Mouse (Mus musculus) bone marrow, adult 2 months (tissue): ENCODE data around the gene Tbc1d7.

Experiments used
- CTCF ChIP-seq: fragments of 200-500 bp; IDR thresholded peaks from 2 replicates; pipeline ENCODE4 v1.5.1; 2011; ENCODE audit warnings: low read length, control low read depth; ENCODE audit not compliant: control insufficient read depth, insufficient read depth
- POLR2A ChIP-seq: fragments of 200-500 bp; IDR thresholded peaks from 2 replicates; pipeline ENCODE4 v1.6.1; 2011; ENCODE audit warnings: low read depth, mild to moderate bottlenecking, control low read depth, low read length, borderline replicate concordance; ENCODE audit not compliant: control insufficient read depth

GRCm38 (mm10) chr13:43132859-43133258 is 38.4 kb downstream of the Tbc1d7 start:
- TF ChIP-seq CTCF (no peak), POLR2A (no peak)
